Mouse (Mus musculus): ENCODE measurements around the gene Ciao1. TPM values are rescaled to one million over a fixed set of nuclear protein-coding genes. Genes with fewer than 3 reads are reported as not detected.
"Not testable (repeated sequence)": the region's sequence is repeated elsewhere in the genome, so short reads cannot be mapped to it uniquely, and the experiment has no call there.

Gene Ciao1
- total RNA-seq (2021) = 100 to 1,000 TPM; 113 to 147 TPM
- long read RNA-seq, experiment 1, transcript Ciao1-201 (7 exons, 3,075 nt) = major isoform, 57 of 65 reads
- long read RNA-seq, experiment 1, partial matches to known transcripts = 2 of 65 reads
- long read RNA-seq, experiment 1, other reads (novel, unspliced or antisense) = 6 of 65 reads
- long read RNA-seq, experiment 2, transcript Ciao1-201 (7 exons, 3,075 nt) = major isoform, 23 of 26 reads
- long read RNA-seq, experiment 2, partial matches to known transcripts = 0 of 26 reads
- long read RNA-seq, experiment 2, other reads (novel, unspliced or antisense) = 1 of 26 reads

- peak; percentile 98 to 99 for DNase-seq
Observed at GRCm38 (mm10) chr2:127247592-127248333, at the start of gene Ciao1, which contains the start of gene Tmem127. Gene Ciao1, minus strand, starts transcription at chr2:127247816. Gene Tmem127, plus strand, starts transcription at chr2:127247908.

GRCm38 (mm10) chr2:127297001-127297805, 49.6 kb upstream of the Ciao1 start:
- peak in 1 of 2 experiments; percentile 25 for DNase-seq

- DNase-seq = no peak
Observed at GRCm38 (mm10) chr2:127292250-127292649, 44.6 kb upstream of the Ciao1 start.

GRCm38 (mm10) chr2:127278162-127278561, 30.5 kb upstream of the Ciao1 start:
- DNase-seq = no peak

- DNase-seq = no peak
Observed at GRCm38 (mm10) chr2:127275551-127276320, 28.1 kb upstream of the Ciao1 start.

GRCm38 (mm10) chr2:127274590-127274989, 27.0 kb upstream of the Ciao1 start:
- no peak for DNase-seq

- DNase-seq = no peak
Observed at GRCm38 (mm10) chr2:127272806-127273205, 25.2 kb upstream of the Ciao1 start.

GRCm38 (mm10) chr2:127272049-127272448, 24.4 kb upstream of the Ciao1 start:
- DNase-seq = not testable (repeated sequence)

GRCm38 (mm10) chr2:127271042-127271515, 23.5 kb upstream of the Ciao1 start:
- peak; percentile 43 to 46 for DNase-seq

- DNase-seq = peak; percentile 94 to 95
Observed at GRCm38 (mm10) chr2:127270300-127271041, 22.9 kb upstream of the Ciao1 start.

GRCm38 (mm10) chr2:127269491-127270299, 22.1 kb upstream of the Ciao1 start, which contains the start of gene Stard7:
Gene Stard7, plus strand, starts transcription at chr2:127270218.
- DNase-seq = peak; percentile 96 to 98

GRCm38 (mm10) chr2:127267854-127268253, 20.2 kb upstream of the Ciao1 start:
- no peak for DNase-seq

GRCm38 (mm10) chr2:127262480-127262879, 14.9 kb upstream of the Ciao1 start:
- DNase-seq = no peak

GRCm38 (mm10) chr2:127259340-127259739, 11.7 kb upstream of the Ciao1 start:
- DNase-seq = no peak

GRCm38 (mm10) chr2:127255294-127255693, 7.7 kb upstream of the Ciao1 start:
- no peak for DNase-seq

GRCm38 (mm10) chr2:127254604-127255134, 7.1 kb upstream of the Ciao1 start:
- peak; percentile 31 to 48 for DNase-seq

GRCm38 (mm10) chr2:127252787-127253186, 5.2 kb upstream of the Ciao1 start:
- no peak for DNase-seq

- DNase-seq = peak; percentile 55 to 60
Observed at GRCm38 (mm10) chr2:127251880-127252527, 4.4 kb upstream of the Ciao1 start.

- DNase-seq = no peak
Observed at GRCm38 (mm10) chr2:127251457-127251856, 3.8 kb upstream of the Ciao1 start.
